Mouse (Mus musculus) retina, postnatal 7 days (tissue): ENCODE measurements around the gene Mgea5.

Experiments
- DNase-seq: peaks from one replicate; pipeline ENCODE4 v3.0.0-alpha.2; 2012; ENCODE audit warnings: low read depth, low spot score

The Mgea5 gene

GRCm38 (mm10) chr19:45748206-45748605, 35.4 kb downstream of the Mgea5 start:
- no peak for DNase-seq

GRCm38 (mm10) chr19:45747028-45747867, 36.4 kb downstream of the Mgea5 start:
- DNase-seq: peak; percentile 80

- DNase-seq: peak; percentile 53
Measured at GRCm38 (mm10) chr19:45746153-45747020, 37.2 kb downstream of the Mgea5 start.

GRCm38 (mm10) chr19:45745344-45746152, 38.1 kb downstream of the Mgea5 start:
- DNase-seq: no peak

- no peak for DNase-seq
Measured at GRCm38 (mm10) chr19:45743619-45744018, 40.0 kb downstream of the Mgea5 start.

GRCm38 (mm10) chr19:45742984-45743575, 40.6 kb downstream of the Mgea5 start:
- no peak for DNase-seq

GRCm38 (mm10) chr19:45742218-45742983, 41.2 kb downstream of the Mgea5 start, which contains the start of gene Fgf8:
Fgf8 (minus strand) TSS chr19:45742915.
- DNase-seq: no peak

GRCm38 (mm10) chr19:45741431-45742217, 42.0 kb downstream of the Mgea5 start:
- DNase-seq: no peak

- DNase-seq: no peak
Measured at GRCm38 (mm10) chr19:45740817-45741216, 42.8 kb downstream of the Mgea5 start.

- DNase-seq: no peak
Measured at GRCm38 (mm10) chr19:45740233-45740632, 43.4 kb downstream of the Mgea5 start.

GRCm38 (mm10) chr19:45738521-45738920, 45.1 kb downstream of the Mgea5 start:
- DNase-seq: no peak

- no peak for DNase-seq
Measured at GRCm38 (mm10) chr19:45737846-45738484, 45.7 kb downstream of the Mgea5 start.

- no peak for DNase-seq
Measured at GRCm38 (mm10) chr19:45737208-45737845, 46.3 kb downstream of the Mgea5 start.

GRCm38 (mm10) chr19:45736855-45737207, 46.8 kb downstream of the Mgea5 start:
- DNase-seq: no peak

- DNase-seq: no peak
Measured at GRCm38 (mm10) chr19:45736241-45736640, 47.4 kb downstream of the Mgea5 start.

- no peak for DNase-seq
Measured at GRCm38 (mm10) chr19:45734762-45735161, 48.9 kb downstream of the Mgea5 start.

GRCm38 (mm10) chr19:45734191-45734590, 49.4 kb downstream of the Mgea5 start:
- DNase-seq: no peak

- DNase-seq: no peak
Measured at GRCm38 (mm10) chr19:45733564-45733963, 50.1 kb downstream of the Mgea5 start.

GRCm38 (mm10) chr19:45731658-45732057, 52.0 kb downstream of the Mgea5 start:
- DNase-seq: no peak
